23 mouse cellular contexts compared by ENCODE assay signal in the genomic region with DNA sequence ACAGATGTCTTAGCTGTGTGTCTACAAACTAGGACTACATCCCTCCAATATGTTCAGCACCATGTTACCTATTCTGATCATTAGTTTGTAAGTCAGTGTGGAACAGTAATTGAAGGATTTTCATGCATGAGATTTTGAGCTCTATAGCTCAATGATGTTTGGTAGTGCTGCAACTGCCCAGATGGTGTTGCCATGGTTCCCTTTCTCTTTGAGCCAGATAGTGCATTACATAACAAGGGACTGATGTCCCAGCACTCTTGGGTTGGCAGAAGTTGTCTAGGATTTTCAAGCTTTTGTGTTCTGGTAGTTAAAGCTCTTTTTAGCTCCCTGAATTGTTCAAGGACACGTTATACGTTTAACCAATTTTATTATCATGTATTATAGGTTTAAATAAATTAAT. TPM values are rescaled to one million over a fixed set of nuclear protein-coding genes. Genes with fewer than 3 reads are reported as not detected.
DNase-seq lines count a peak whose midpoint lies in the region; ATAC-seq lines count a peak whose summit lies in the region.
"Had no signal": no experiment of that assay in that cellular context is flagged by ENCODE, and none has a peak within 500 bp of the region (broad histone marks: within the 10 kb centered on the region; RNA-seq: fewer than 3 reads in every experiment).

No protein-coding gene starts in this region.

- no peak for ATAC-seq in megakaryocyte-erythroid progenitor cell, adult 5-6 weeks (replicated peaks; ENCODE audit: low FRiP score, low TSS enrichment, poor library complexity, severe bottlenecking)
- ATAC-seq: activated CD4-positive, CD25-positive, alpha-beta regulatory T cell, adult 4 months; CD4-positive, CD25-positive, alpha-beta regulatory T cell, adult 4 months; forebrain, embryonic 16.5 days had no signal

- peak; percentile 32 to 82 for DNase-seq in layer of hippocampus, adult 18-20 months (ENCODE audit: low spot score in 2 of 2)
- DNase-seq in layer of hippocampus, postnatal 25 days (ENCODE audit: extremely low spot score in 1 of 2, low spot score in 1 of 2): no peak
- DNase-seq in ES-CJ7 (ENCODE audit: low read depth, low spot score): peak; percentile 2
- DNase-seq in adipocyte (ENCODE audit: low spot score): peak; percentile 17
- peak; percentile 68 for DNase-seq in layer of hippocampus, adult 9-11 months
- DNase-seq in ovary, postnatal 36 days (ENCODE audit: low spot score): no peak
- DNase-seq: adrenal gland, postnatal 10 days; cerebellum, adult 11-12 months; cerebellum, postnatal 10 days; gastrocnemius, postnatal 10 days; heart, adult 11 months; heart, postnatal 36 days; kidney, adult 11 months; kidney, postnatal 14 days; liver; lung, adult 2 months; lung, postnatal 10 days; right cerebral cortex, postnatal 25 days; thymus, postnatal 14 days had no signal

RNA-seq across cellular contexts. Expression of a gene that starts 38.9 kb away (rescaled TPM):
- total RNA-seq in layer of hippocampus, adult 18-20 months (2021): 10 to 100 TPM in 1 of 2 experiments, 1 to 10 TPM in 1; 8.6 to 11.9 TPM
- 10 to 100 TPM in 1 of 2 experiments, 1 to 10 TPM in 1; 7.7 to 11.0 TPM for total RNA-seq in layer of hippocampus, postnatal 25 days (2021)
- not detected in 2 replicates for total RNA-seq in megakaryocyte-erythroid progenitor cell, adult 5-6 weeks (2014; fragmentation: Nextera tagmentation)
- total RNA-seq in megakaryocyte-erythroid progenitor cell, adult 5-6 weeks (2017): not detected in 2 replicates
- total RNA-seq: heart, postnatal 36 days had no signal

Comparison
In these comparisons a context has a peak if more than half of its experiments do, and no peak if none do; other contexts are left out.
1. DNase-seq: peak in layer of hippocampus, adult 18-20 months (2 of 2), ES-CJ7 (single experiment), adipocyte (single experiment) and layer of hippocampus, adult 9-11 months (single experiment); none in layer of hippocampus, postnatal 25 days (0 of 2) and ovary, postnatal 36 days (single experiment).
2. RNA of a gene that starts 38.9 kb away (total RNA-seq): 8.6 to 11.9 TPM in layer of hippocampus, adult 18-20 months and 7.7 to 11.0 TPM in layer of hippocampus, postnatal 25 days; not detected in megakaryocyte-erythroid progenitor cell, adult 5-6 weeks; every median in the first group is over 4 times any median in the second.